Mouse (Mus musculus) embryonic fibroblast, embryonic 13.5 days (primary cell): Measurements from ENCODE around the gene Ube2u. TPM values are rescaled to one million over a fixed set of nuclear protein-coding genes. Genes with fewer than 3 reads are reported as not detected.

Source experiments
- H3K27ac ChIP-seq: 2 replicates; pipeline ENCODE4 v1.5.1; 2012; ENCODE audit warnings: low read length, control low read depth, inconsistent platforms; ENCODE audit not compliant: insufficient read depth
- H3K4me1 ChIP-seq: 2 replicates; pipeline ENCODE4 v1.6.1; 2011; ENCODE audit warnings: low read length; ENCODE audit not compliant: control insufficient read depth, insufficient read depth
- H3K4me3 ChIP-seq: 2 replicates; pipeline ENCODE4 v1.5.1; 2011; ENCODE audit warnings: mild to moderate bottlenecking, control low read depth, low read length; ENCODE audit not compliant: insufficient read depth
- CTCF ChIP-seq: IDR thresholded peaks from 2 replicates; pipeline ENCODE4 v1.5.1; 2011; ENCODE audit warnings: mild to moderate bottlenecking, control low read depth, low read length, moderate library complexity, borderline replicate concordance; ENCODE audit not compliant: insufficient read depth
- POLR2A ChIP-seq: IDR thresholded peaks from 2 replicates; pipeline ENCODE4 v1.6.1; 2011; ENCODE audit warnings: low read depth, mild to moderate bottlenecking, control low read depth, low read length, moderate library complexity
- polyA plus RNA-seq: library from polyadenylated mRNA; stranded (reverse); fragments of >200 nt; gene quantifications from 2 replicates; pipeline ENCODE4 v1.2.4, GENCODE M21; 2011; ENCODE audit warnings: low read depth; ENCODE audit not compliant: missing spikeins, insufficient read length

Ube2u gene
- polyA plus RNA-seq, 1 experiment = not detected

GRCm38 (mm10) chr4:100534946-100535345, 56.3 kb downstream of the Ube2u start:
- Histone ChIP-seq H3K4me1 (no peaks in the 10 kb centered on the region), H3K4me3 (no peak overlapping the region), H3K27ac (no peak overlapping the region)
- TF ChIP-seq CTCF = no peak
- no peak for TF ChIP-seq POLR2A

GRCm38 (mm10) chr4:100537898-100538297, 59.2 kb downstream of the Ube2u start:
- no peaks in the 10 kb centered on the region for H3K4me1 ChIP-seq
- TF ChIP-seq CTCF (no peak), POLR2A (no peak)
- H3K27ac ChIP-seq = no peak overlapping the region
- no peak overlapping the region for H3K4me3 ChIP-seq

- H3K4me1 ChIP-seq = no peaks in the 10 kb centered on the region
- H3K27ac ChIP-seq = no peak overlapping the region
- TF ChIP-seq POLR2A (no peak), CTCF (no peak)
- H3K4me3 ChIP-seq = no peak overlapping the region
Measured at GRCm38 (mm10) chr4:100539483-100539882, 60.8 kb downstream of the Ube2u start.

- Histone ChIP-seq H3K4me3 (no peak overlapping the region), H3K4me1 (no peaks in the 10 kb centered on the region), H3K27ac (no peak overlapping the region)
- TF ChIP-seq POLR2A (no peak), CTCF (no peak)
Measured at GRCm38 (mm10) chr4:100547905-100548304, 69.3 kb downstream of the Ube2u start.

GRCm38 (mm10) chr4:100553296-100553695, 74.6 kb downstream of the Ube2u start:
- no peak overlapping the region for H3K4me3 ChIP-seq
- no peak overlapping the region for H3K27ac ChIP-seq
- H3K4me1 ChIP-seq = no peaks in the 10 kb centered on the region
- no peak for TF ChIP-seq POLR2A
- TF ChIP-seq CTCF = no peak

GRCm38 (mm10) chr4:100588236-100589206, 109.9 kb downstream of the Ube2u start:
- no peak overlapping the region for H3K4me3 ChIP-seq

GRCm38 (mm10) chr4:100595771-100596170, 117.1 kb downstream of the Ube2u start:
- Histone ChIP-seq H3K4me3 (no peak overlapping the region), H3K4me1 (no peaks in the 10 kb centered on the region), H3K27ac (no peak overlapping the region)
- TF ChIP-seq CTCF (no peak), POLR2A (no peak)

More at GRCm38 (mm10) chr4:100588236-100589206, 109.9 kb downstream of the Ube2u start:
- Histone ChIP-seq H3K4me1 (no peaks in the 10 kb centered on the region), H3K27ac (no peak overlapping the region)
- TF ChIP-seq POLR2A (no peak), CTCF (peak; percentile 92)

- Histone ChIP-seq H3K27ac (no peak overlapping the region), H3K4me3 (no peak overlapping the region), H3K4me1 (no peaks in the 10 kb centered on the region)
- no peak for TF ChIP-seq POLR2A
- no peak for TF ChIP-seq CTCF
Measured at GRCm38 (mm10) chr4:100596630-100597029, 118.0 kb downstream of the Ube2u start.

- TF ChIP-seq POLR2A = no peak
- TF ChIP-seq CTCF = no peak
- Histone ChIP-seq H3K27ac (no peak overlapping the region), H3K4me1 (no peaks in the 10 kb centered on the region), H3K4me3 (no peak overlapping the region)
Measured at GRCm38 (mm10) chr4:100597049-100597448, 118.4 kb downstream of the Ube2u start.
